Mouse (Mus musculus): ENCODE measurements at regions not wholly inside any gene's neighbourhood (a gene's known extent, or its start where the extent isn't known, plus 50 kb on each side); places are given as distances from the start of the nearest gene placed in this dataset.

DNA sequence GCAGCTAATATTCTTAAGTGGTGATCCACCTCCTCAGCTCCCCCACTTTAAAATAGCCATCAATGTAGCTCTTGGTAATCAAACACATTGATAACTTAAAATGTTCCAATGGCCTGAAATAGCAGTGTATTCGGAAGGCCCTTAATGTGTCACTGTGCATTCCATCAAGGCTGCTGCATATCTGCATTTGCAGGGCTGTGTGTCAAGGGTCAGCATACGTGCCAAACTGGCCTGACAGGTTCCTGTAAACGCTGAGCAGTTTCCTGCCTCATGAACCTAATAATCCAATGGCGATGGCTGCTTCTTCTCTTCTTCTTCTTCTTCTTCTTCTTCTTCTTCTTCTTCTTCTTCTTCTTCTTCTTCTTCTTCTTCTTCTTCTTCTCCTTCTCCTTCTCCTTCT lies 211.7 kb upstream of the Nfe2l3 start:
- Histone ChIP-seq H3K27me3 (ENCODE audit: insufficient read depth, low read length) (no peaks in the 10 kb centered on the region), H3K36me3 (ENCODE audit: insufficient read depth) (no peaks in the 10 kb centered on the region), H3K27ac (ENCODE audit: low read depth, low read length) (no peak overlapping the region), H3K9ac (no peak overlapping the region), H3K4me2 (ENCODE audit: low read depth) (no peak overlapping the region), H3K9me3 (ENCODE audit: low read length) (no peaks in the 10 kb centered on the region), H3K4me1 (ENCODE audit: insufficient read depth) (0 out of 2 replicates have a peak, but pooled peaks cover 3% of the 10 kb centered on the region), H3K4me3 (ENCODE audit: low read depth, low read length) (no peak overlapping the region)
- no peak for DNase-seq
- 76% methylated on average over 4 of the region's 4 CpGs for WGBS
- ATAC-seq = no peak
- no peak for TF ChIP-seq CTCF (IDR thresholded peaks at IDR 0.05; ENCODE audit: low read depth)

- no peak for ATAC-seq
- H3K9me3 ChIP-seq (ENCODE audit: low read length) = peaks cover 6% of the 10 kb centered on the region
- no peak overlapping the region for H3K4me2 ChIP-seq (ENCODE audit: low read depth)
- WGBS = 94% methylated on average over 11 of the region's 11 CpGs
- no peak overlapping the region for H3K9ac ChIP-seq
- H3K27me3 ChIP-seq (ENCODE audit: insufficient read depth, low read length) = no peaks in the 10 kb centered on the region
- TF ChIP-seq CTCF (IDR thresholded peaks at IDR 0.05; ENCODE audit: low read depth) = no peak
- no peak for DNase-seq
- no peak overlapping the region for H3K27ac ChIP-seq (ENCODE audit: low read depth, low read length)
- no peaks in the 10 kb centered on the region for H3K4me1 ChIP-seq (ENCODE audit: insufficient read depth)
- H3K36me3 ChIP-seq (ENCODE audit: insufficient read depth) = no peaks in the 10 kb centered on the region
- H3K4me3 ChIP-seq (ENCODE audit: low read depth, low read length) = no peak overlapping the region
Measured at GRCm38 (mm10) chr6:51236077-51236740, 196.3 kb upstream of the Nfe2l3 start.

GRCm38 (mm10) chr6:51240039-51240438 lies 192.4 kb upstream of the Nfe2l3 start:
- ATAC-seq = no peak
- DNase-seq = no peak
- no peaks in the 10 kb centered on the region for H3K4me1 ChIP-seq (ENCODE audit: insufficient read depth)
- no peak overlapping the region for H3K9ac ChIP-seq
- H3K36me3 ChIP-seq (ENCODE audit: insufficient read depth) = no peaks in the 10 kb centered on the region
- no peak for TF ChIP-seq CTCF (IDR thresholded peaks at IDR 0.05; ENCODE audit: low read depth)
- WGBS = 86% methylated on average over 3 of the region's 3 CpGs
- H3K9me3 ChIP-seq (ENCODE audit: low read length) = peaks cover 9% of the 10 kb centered on the region
- H3K27ac ChIP-seq (ENCODE audit: low read depth, low read length) = no peak overlapping the region
- no peak overlapping the region for H3K4me3 ChIP-seq (ENCODE audit: low read depth, low read length)
- H3K27me3 ChIP-seq (ENCODE audit: insufficient read depth, low read length) = no peaks in the 10 kb centered on the region
- H3K4me2 ChIP-seq (ENCODE audit: low read depth) = no peak overlapping the region

DNA sequence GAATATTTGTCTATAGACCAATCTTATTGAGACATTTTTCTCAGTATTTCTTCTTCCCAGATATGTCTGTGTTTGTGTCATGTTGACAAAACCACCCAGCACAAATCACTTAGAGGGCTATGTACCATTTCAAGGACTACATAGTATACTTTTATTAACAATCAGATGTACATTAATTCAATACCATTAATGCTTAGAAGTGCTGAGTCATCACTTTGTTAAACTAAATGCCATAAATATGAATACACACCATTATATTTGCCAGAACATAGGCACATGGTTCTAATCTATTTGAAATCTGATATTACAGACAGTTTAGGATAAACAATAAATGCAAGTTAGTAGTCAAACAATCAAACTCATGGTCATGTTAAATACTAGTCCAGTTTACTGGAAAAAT lies 182.2 kb upstream of the Nfe2l3 start:
- no peaks in the 10 kb centered on the region for H3K4me1 ChIP-seq (ENCODE audit: insufficient read depth)
- no peak for TF ChIP-seq CTCF (IDR thresholded peaks at IDR 0.05; ENCODE audit: low read depth)
- H3K4me3 ChIP-seq (ENCODE audit: low read depth, low read length) = no peak overlapping the region
- no peak overlapping the region for H3K4me2 ChIP-seq (ENCODE audit: low read depth)
- DNase-seq = no peak
- H3K9ac ChIP-seq = no peak overlapping the region
- no peak overlapping the region for H3K27ac ChIP-seq (ENCODE audit: low read depth, low read length)
- ATAC-seq = no peak
- H3K27me3 ChIP-seq (ENCODE audit: insufficient read depth, low read length) = no peaks in the 10 kb centered on the region
- H3K9me3 ChIP-seq (ENCODE audit: low read length) = no peaks in the 10 kb centered on the region
- no peaks in the 10 kb centered on the region for H3K36me3 ChIP-seq (ENCODE audit: insufficient read depth)

DNA sequence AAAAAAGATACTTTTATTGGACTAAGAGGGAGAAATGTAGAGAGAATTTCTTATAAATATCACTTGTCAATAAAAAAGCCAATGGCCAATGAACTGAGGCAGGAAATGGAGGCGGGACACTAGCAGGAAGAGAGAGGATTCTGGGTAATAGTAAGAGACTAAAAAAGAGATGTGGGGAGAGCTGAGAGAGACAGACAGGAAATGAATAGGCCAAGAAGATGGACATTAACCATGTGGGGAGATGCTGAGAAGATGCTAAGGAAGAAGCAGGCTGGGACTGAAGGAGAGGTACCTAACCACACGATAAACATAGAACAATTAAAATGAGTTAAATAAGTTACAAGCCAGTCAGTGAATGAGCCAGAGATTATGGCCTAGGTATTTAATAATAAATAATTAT lies 181.0 kb upstream of the Nfe2l3 start:
- Histone ChIP-seq H3K4me2 (ENCODE audit: low read depth) (no peak overlapping the region), H3K4me1 (ENCODE audit: insufficient read depth) (no peaks in the 10 kb centered on the region), H3K4me3 (ENCODE audit: low read depth, low read length) (no peak overlapping the region), H3K27me3 (ENCODE audit: insufficient read depth, low read length) (no peaks in the 10 kb centered on the region), H3K9me3 (ENCODE audit: low read length) (no peaks in the 10 kb centered on the region), H3K27ac (ENCODE audit: low read depth, low read length) (no peak overlapping the region), H3K36me3 (ENCODE audit: insufficient read depth) (no peaks in the 10 kb centered on the region), H3K9ac (no peak overlapping the region)
- TF ChIP-seq CTCF (IDR thresholded peaks at IDR 0.05; ENCODE audit: low read depth) = no peak
- WGBS = 97% methylated on average over 2 of the region's 2 CpGs
- no peak for ATAC-seq
- DNase-seq = no peak

GRCm38 (mm10) chr6:51252721-51253120 lies 179.7 kb upstream of the Nfe2l3 start:
- no peaks in the 10 kb centered on the region for H3K9me3 ChIP-seq (ENCODE audit: low read length)
- H3K27me3 ChIP-seq (ENCODE audit: insufficient read depth, low read length) = no peaks in the 10 kb centered on the region
- no peak overlapping the region for H3K4me3 ChIP-seq (ENCODE audit: low read depth, low read length)
- H3K36me3 ChIP-seq (ENCODE audit: insufficient read depth) = no peaks in the 10 kb centered on the region
- 82% methylated on average over 3 of the region's 3 CpGs for WGBS
- TF ChIP-seq CTCF (IDR thresholded peaks at IDR 0.05; ENCODE audit: low read depth) = no peak
- no peak overlapping the region for H3K4me2 ChIP-seq (ENCODE audit: low read depth)
- ATAC-seq = no peak
- no peak overlapping the region for H3K9ac ChIP-seq
- no peak for DNase-seq
- H3K27ac ChIP-seq (ENCODE audit: low read depth, low read length) = no peak overlapping the region
- no peaks in the 10 kb centered on the region for H3K4me1 ChIP-seq (ENCODE audit: insufficient read depth)

GRCm38 (mm10) chr6:51256631-51257030 lies 175.8 kb upstream of the Nfe2l3 start:
- H3K4me1 ChIP-seq (ENCODE audit: insufficient read depth) = no peaks in the 10 kb centered on the region
- H3K4me2 ChIP-seq (ENCODE audit: low read depth) = no peak overlapping the region
- H3K9me3 ChIP-seq (ENCODE audit: low read length) = no peaks in the 10 kb centered on the region
- ATAC-seq = no peak; the same call in 1 of the 2 replicates
- H3K27ac ChIP-seq (ENCODE audit: low read depth, low read length) = no peak overlapping the region
- H3K27me3 ChIP-seq (ENCODE audit: insufficient read depth, low read length) = no peaks in the 10 kb centered on the region
- TF ChIP-seq CTCF (IDR thresholded peaks at IDR 0.05; ENCODE audit: low read depth) = no peak
- no peaks in the 10 kb centered on the region for H3K36me3 ChIP-seq (ENCODE audit: insufficient read depth)
- H3K9ac ChIP-seq = no peak overlapping the region
- WGBS = 54% methylated on average over 4 of the region's 4 CpGs
- DNase-seq = peak; percentile 39
- no peak overlapping the region for H3K4me3 ChIP-seq (ENCODE audit: low read depth, low read length)

Data from forebrain, postnatal 0 days (tissue).